Mouse (Mus musculus) spleen, postnatal 10 days (tissue): ENCODE measurements around the gene Krt79.

ENCODE experiments used
- DNase-seq, 2 experiments: peaks; one replicate each; pipeline ENCODE4 v3.0.0; 2021 to 2022; ENCODE audit warnings: low spot score in 2 of 2

Krt79 gene

GRCm38 (mm10) chr15:101933024-101933423 is 7.1 kb downstream of the Krt79 start:
- DNase-seq: no peak

- DNase-seq: no peak
Observed at GRCm38 (mm10) chr15:101929666-101930065, 10.5 kb downstream of the Krt79 start.

GRCm38 (mm10) chr15:101929087-101929486 is 11.0 kb downstream of the Krt79 start:
- DNase-seq: no peak

GRCm38 (mm10) chr15:101927340-101928080 is 12.6 kb downstream of the Krt79 start:
- DNase-seq: no peak

GRCm38 (mm10) chr15:101925041-101925440 is 15.1 kb downstream of the Krt79 start:
- DNase-seq: no peak

- DNase-seq: no peak
Observed at GRCm38 (mm10) chr15:101924635-101925034, 15.5 kb downstream of the Krt79 start, which contains the start of gene Krt4. Krt4 (minus strand) TSS chr15:101924735.

DNA sequence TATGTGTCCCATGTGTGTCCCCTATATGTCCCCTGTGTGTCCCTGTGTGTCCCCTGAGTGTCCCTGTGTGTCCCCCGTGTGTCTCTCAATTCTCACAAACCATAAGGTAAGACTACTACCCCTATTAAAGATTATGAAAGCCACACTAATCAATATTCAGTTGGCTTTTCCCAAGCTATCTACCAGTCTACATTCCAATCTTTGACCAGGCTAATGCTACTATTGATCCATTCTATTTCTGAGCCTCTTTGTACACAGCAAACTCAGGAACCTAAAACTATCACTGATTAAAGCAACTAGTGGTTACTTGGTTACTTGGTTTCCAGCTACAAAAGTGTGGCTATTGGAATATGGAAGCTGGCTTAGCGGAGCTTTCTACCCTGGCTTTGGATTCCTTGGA is 17.8 kb downstream of the Krt79 start:
- DNase-seq: no peak

- DNase-seq: no peak
Observed at GRCm38 (mm10) chr15:101916072-101916471, 24.1 kb downstream of the Krt79 start.

DNA sequence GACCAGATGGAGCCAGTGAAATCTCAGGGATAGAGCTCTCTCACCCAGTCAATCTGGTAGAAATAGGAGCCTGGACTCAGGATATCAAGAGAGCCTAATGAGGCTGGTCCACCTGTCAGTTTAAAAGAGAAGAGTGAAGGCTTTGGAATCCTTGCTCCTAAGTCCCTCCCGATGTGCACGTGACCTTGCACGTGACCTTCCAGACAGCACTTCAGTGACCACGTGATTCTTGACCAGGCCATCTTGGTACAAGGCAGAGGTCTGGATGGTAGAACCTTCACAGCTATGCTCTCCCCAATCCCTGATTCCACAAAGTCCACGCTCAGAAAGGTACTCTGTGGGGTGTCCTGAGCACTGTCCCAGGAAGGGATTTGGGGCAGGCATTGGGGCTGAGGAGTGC is 35.3 kb downstream of the Krt79 start:
- DNase-seq: no peak

- no peak for DNase-seq
Observed at GRCm38 (mm10) chr15:101902171-101903149, 37.7 kb downstream of the Krt79 start.

GRCm38 (mm10) chr15:101895216-101895615 is 44.9 kb downstream of the Krt79 start:
- DNase-seq: no peak

DNA sequence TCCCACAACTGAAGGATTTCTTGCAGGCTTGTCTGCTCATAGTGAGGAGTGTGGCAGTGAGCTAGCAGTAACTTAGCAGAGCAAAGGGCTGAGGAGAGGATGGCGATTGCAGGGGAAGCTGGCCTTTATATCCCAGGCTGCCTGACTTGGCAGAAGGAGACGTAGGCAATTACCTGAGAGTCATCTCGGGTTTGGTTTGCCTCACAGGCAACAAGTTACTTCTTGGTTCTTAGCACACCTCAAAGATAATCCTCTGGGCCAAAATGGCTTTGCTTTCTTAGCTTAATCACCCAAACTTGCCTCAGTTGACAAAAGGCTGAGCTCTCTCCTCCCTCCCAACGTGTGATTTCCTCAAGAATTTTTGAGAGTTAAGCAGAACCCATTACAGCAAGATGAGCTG is 47.3 kb downstream of the Krt79 start, which contains the start of gene Krt76:
TSS of gene Krt76 (minus strand) at position 101 of the 400 bp plus-strand sequence.
- DNase-seq: no peak

GRCm38 (mm10) chr15:101879776-101880175 is 60.3 kb downstream of the Krt79 start:
- no peak for DNase-seq
